Mouse (Mus musculus) natural killer cell, adult 2 months (primary cell): ENCODE data around the gene Kcnk18.

Experiments used
- DNase-seq, 2 experiments: peaks; one replicate each; pipeline ENCODE4 v3.0.0; 2022; ENCODE audit warnings: low spot score in 2 of 2

Gene Kcnk18

DNA sequence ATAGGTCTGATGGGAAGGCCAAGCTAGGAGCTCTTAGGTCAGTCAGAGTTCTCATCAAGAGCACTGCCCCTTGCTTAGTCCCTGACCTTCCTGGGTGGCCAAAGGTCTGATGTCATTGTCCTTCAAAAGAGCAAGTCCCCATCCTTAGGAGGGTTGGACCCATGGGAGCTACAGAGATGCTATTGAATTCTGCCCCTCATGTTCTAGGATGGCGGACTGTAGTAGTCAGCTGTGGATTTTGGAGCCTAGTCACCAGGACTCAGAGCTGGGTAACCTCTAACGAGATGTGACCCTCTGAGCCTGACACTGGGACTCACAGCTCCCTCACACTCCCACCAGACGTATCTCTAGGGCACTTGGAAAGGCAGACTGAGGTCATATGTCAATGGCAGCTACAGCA lies 9.4 kb downstream of the Kcnk18 start:
- no peak for DNase-seq

DNA sequence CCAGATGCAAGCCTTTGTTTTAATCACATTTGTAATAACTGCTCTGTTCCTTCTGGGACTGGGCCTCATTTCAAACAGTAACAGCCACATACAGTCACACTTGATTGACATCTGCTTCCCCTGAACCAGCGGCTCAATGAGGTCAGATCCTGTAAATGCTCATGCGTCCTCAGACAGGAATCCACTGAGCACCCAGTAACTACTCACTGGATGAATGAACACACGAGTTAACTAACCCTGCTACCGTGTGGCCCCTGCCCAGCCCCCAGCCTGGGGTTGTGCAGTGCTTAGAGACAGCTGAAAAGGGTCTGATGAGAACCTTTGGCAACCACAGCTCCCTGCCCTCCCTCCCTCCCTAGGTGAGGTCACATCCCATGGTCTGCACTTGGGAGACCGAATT lies 13.8 kb downstream of the Kcnk18 start:
- no peak for DNase-seq

DNA sequence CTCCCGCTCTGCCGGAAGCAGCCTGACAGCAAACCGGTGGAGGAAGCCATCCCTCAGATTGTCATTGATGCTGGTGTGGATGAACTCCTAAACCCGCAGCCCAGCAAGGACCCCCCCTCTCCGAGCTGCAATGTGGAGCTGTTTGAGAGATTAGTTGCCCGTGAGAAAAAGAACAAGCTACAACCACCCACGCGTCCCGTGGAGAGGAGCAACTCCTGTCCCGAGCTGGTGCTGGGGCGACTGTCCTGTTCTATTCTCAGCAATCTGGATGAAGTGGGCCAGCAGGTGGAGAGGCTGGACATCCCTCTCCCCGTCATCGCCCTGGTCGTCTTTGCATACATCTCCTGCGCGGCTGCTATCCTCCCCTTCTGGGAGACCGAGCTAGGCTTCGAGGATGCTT lies 16.0 kb downstream of the Kcnk18 start:
- no peak for DNase-seq

DNA sequence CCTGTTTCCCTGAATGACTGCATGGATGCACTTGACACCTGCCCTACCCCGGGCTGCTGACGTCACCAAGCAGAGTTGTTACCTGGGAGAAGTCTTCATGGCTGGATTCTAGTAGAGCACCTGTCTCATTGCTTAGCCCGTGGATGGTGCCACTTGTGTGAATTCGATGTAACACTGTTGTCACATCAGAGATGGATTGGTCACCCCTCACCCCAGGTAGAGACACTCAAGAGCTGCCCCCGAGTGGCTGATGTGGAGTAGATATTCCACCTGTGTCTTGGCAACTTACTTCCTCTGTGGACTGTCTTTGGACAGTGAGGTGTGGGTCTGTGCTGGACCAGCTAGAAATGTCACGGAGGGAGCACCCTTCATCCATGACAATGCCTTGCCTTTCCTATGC lies 17.0 kb downstream of the Kcnk18 start:
- no peak for DNase-seq

DNA sequence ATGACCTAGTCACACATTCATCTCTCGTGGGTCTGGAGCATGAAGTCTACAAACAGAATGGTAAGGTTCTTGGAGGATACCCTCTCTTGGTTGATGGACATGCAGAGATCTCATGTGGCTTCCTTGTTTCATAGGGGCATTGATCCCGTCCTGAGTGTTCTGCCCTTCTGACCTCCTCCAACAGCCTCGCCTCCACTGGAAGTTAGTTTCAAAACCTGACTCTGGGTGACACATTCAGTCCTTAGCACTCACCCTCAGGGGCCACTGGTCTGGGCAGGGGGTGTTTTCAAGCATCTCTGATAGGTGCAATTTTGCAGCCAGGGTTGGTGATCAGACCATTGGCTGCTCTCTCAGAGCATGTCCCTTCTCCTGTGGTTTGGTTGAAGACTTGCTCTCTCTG lies 19.6 kb downstream of the Kcnk18 start:
- no peak for DNase-seq

DNA sequence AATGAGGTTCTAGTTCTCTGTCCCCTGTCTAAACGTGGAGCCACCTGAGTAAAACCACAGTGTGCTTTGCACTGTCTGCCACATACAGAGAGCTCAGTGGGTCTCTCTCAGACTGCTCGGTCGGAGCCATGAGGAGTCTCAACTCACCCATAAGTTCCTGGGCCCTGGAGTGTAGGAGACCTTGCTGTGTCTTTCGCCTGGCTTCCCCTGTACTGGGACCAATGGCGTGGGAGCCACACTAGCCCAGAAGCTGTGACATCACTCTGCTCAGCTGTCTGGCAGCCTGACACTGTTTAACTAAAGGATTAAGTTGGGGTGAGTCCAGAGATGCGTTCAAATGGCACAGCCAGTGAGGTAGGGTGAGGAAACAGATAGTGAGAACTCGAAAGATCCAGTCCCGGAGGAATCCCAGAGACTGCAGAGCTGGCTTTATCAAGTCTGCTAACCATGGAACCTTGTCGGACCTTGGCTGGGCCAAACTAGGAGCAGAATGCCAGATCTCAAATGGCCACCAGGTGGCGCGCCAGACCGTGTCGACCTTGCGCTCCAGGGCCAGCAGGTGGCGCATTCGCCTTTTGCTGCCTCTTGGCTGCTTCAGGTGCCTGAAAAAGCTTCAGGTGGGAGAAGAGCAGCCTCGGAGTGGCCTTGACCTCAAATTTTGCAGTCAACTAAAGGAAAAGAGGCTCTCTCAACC lies 20.3 kb downstream of the Kcnk18 start:
- DNase-seq, result peak; percentile 79 to 85

DNA sequence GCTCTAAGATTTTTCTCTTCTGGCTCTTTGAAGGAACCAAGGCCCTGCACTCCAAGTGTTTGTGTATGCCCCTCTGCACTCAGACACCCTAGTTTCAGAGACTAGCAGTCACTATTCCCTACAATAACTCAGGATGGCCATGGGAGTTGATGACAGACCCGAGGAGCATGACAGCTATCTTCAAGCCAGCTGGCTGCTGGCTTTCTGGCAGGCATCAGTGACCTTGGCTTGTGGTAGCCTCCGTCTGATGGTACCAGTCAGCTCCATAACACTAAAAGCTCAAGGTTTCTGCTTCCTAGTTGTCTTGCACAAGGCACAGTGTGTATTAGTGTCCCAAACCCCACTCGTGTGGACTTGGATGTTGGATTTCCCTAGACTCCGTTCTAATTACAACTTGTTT lies 23.0 kb downstream of the Kcnk18 start:
- DNase-seq, result no peak

DNA sequence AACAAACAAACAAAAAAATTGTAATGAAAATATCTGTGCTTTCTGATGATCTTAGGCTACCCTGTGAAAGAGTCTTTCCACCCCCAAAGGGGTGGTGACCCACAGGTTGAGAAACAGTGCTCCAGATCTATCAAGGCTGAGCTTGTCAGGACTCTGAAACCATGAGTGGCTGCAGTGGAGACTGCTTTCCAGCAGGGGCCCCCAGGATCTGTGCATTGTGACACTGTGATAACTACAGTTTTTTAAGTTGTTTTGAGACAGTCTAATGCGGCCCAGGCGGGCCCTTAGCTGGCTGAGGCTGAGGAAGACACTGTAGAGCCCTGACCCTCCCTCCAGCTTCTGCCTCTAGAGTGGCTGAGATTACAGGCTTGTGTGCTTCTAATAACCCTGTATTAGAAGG lies 24.0 kb downstream of the Kcnk18 start:
- DNase-seq, result no peak

DNA sequence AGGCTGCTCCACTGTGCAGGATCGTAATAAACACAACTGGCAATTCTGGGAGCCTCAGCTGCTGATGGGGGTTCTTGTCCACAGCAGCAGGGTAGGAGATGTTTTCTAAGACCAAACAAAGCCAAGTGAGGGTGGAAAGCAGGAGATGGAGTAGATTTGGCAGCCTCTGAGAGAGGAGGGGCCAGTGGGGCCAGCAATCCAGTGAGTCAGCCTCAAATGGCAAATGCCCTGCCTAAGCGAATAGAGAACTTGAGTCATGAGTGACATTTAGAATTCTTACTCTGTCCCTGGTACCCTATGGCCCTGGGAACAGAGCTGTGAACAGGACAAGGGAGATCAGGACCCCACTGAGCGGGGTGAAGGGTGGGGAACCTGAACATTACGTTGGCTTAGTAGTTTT lies 29.1 kb downstream of the Kcnk18 start:
- peak in 1 of 2 experiments; percentile 11 for DNase-seq

DNA sequence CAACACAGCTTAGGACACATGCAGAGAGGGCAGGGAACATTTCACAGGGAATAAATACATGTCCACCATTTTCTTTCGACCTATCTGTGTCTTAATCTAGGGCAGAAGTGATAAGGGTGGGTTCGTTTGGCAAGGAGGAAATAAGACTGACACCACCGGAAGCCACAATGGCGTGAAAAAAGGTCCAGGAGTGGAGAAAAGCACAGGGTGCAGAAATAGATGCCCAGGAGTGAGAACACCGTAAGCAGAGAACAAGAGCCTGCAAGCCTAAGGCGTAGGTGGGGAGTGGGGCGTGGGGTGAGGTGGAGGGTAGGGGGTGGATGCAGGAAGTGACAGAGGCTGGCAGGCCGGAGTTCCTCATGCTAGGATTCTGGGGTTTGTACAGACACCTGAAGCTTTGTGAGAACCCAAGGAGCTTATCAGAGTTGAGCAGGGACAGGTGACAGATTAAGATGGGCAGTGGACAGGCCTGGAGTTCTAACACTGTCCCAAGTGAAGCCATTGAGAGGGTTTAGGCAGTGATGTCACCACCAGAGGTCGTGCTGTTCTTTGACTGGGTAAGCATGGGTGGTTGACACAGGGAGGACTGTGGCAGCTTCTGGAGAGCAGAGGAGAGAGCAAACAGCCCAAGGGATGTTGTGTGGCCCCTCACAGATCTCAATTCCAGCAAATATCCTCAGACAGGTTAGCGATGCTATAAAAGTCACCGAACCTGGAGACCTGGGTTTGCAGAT lies 29.7 kb downstream of the Kcnk18 start:
- DNase-seq, result peak; percentile 19 to 53

DNA sequence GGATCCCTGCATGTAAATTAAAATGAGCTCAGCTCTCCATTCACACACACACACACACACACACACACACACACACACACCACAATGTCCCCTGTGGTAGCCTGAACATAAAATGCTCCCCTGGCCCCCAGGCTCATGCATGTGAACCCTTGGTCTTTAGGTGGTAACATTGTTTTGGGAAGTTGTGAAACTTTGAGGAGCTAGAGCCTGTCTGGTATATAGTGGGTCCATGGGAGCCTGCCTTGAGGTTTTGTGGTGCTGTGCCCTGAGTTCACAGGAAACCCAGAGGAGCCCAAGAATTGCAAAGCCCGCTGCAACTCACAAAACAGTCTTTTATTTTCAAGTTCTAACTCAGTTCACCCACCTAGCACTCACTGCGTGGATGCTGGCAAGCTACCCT lies 33.6 kb downstream of the Kcnk18 start:
- no peak for DNase-seq

DNA sequence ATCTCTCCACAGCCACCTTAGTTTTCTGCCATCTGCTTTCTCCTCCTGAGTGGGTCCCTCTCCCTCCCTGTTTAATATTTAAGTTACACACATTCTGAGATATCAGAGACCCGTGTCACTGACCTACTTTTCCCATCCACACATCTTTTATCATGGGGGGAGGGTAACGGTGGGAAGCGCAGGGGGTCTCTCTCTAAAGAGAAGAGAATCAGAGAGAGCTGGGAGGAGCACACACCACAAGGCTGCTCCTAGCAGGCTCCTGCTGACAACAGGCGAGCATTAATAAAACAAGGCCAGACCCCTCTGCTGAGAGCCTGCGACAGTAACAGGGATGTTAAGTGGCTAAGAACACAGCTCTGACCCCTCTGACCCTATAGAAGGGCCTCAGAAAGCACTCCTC lies 40.6 kb downstream of the Kcnk18 start:
- no peak for DNase-seq

DNA sequence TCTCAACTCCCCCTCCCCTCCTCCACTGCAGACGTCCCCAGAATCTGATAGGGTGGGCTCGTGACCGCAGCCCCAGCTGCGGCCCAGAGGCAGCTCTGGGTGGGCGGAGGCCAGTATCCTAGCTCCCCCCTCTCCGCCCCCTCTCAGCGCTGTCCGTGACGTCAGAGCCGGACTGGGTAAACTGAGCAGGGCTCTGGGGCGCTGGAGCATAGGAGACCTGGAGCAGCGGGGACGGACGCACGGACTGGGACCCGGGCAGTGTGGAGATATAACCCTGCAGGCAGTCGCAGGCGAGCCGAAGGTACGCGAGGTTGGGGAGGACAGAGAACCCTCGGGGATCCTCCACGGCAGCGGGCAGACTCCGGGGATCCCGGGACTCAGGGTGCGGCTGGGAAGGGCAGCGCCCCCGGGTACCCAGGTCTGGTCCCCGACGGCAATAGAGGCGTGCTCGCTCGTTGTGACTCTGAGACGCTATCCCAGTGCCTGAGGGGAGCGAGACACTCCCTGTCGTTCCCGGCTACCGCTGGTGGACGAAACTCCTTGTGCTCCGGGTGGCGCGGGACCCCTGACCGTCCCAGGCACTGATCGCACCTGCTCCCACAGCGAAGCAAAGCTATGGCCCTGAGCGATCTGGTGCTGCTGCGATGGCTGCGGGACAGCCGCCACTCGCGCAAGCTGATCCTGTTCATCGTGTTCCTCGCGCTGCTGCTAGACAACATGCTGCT lies 41.9 kb downstream of the Kcnk18 start, which contains the start of gene Slc18a2:
TSS of gene Slc18a2 (plus strand) at position 179 of the 725 bp plus-strand sequence.
- peak; percentile 3 to 16 for DNase-seq

DNA sequence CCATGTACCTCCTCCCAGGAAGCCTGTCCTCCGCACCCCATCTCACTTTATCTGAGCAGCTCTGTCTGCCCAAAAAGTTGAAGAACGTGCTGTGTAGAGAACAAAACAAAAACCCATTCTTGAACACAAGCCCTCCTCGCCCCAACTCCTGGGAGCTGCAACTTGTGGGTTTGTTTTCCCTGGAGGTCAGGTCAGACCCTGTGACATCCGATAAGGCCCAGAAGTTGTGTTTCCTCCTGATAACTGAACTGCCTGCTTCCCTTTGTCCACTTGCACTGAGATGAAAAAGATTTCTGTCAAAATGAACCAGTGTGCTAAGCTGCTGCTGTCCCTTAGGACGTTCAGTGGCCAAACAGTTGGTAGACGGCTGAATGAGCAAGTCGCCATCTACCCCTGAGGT lies 42.6 kb downstream of the Kcnk18 start:
- no peak for DNase-seq

DNA sequence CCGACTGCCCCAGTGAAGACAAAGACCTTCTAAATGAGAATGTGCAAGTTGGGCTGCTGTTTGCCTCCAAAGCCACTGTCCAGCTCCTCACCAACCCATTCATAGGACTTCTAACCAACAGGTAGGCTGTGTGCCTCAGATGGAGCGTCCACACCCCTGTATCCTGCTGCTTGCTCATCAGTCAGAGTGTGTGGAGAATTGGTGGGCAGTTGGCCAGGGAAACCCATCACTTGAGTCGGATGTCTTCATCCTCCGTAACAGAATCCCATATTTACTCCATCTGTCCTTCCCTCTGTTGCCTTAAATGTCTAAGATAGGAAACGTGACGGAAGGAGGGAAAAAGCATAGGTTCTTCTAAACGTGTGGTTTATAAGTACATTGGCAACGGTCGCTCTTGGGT lies 44.2 kb downstream of the Kcnk18 start:
- DNase-seq, result no peak

DNA sequence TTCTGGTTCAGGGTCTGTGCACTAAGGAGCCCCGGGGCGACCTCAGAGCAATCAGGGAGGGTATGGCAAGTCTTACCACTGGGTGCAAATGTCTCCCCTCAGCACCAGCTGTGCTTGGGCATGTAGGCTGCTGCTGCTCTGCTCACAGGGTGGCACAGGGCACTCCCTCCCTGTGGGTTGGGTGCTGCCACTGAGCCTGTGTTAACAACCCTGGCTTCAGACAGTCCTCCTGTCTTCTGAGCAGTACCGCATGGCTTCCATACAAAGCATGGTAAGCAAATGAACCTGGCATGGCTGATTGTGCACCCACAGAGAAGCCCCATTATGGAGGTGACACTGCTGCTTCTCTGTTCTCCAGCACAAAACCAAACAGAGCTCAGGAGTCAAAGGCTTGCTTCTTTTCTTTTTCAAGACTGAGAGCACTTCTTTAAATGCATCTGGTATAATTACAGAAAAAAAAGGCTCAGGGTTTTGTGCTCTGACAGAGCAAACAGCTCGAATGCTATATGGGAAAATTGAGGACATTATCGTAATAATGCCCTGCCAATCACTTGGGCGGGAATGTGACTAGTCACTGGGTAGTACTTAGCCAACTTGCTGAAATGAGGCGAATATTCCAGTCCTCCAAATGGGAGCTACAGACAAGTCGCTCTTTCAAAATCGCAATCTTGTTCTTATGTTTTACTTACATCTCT lies 46.0 kb downstream of the Kcnk18 start:
- no peak for DNase-seq

DNA sequence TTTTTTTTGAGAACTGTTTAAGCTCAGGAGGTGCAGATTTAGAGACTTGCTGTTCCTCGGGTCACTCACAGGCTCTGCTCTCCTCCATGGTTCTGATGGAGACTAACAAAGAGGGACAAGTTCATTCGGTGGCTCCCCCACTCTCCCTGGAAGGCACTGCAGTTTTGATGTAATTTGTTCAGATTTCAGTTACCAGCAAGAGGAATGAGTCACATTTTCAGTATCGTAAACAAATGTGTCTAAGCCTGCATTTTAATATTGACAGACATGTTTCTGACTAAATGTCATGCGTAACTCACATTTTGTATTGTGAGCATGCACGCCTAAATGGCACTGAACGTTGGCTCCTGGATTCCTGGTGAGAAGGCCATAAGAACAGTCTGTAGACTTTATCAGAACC lies 46.9 kb downstream of the Kcnk18 start:
- DNase-seq, result no peak

DNA sequence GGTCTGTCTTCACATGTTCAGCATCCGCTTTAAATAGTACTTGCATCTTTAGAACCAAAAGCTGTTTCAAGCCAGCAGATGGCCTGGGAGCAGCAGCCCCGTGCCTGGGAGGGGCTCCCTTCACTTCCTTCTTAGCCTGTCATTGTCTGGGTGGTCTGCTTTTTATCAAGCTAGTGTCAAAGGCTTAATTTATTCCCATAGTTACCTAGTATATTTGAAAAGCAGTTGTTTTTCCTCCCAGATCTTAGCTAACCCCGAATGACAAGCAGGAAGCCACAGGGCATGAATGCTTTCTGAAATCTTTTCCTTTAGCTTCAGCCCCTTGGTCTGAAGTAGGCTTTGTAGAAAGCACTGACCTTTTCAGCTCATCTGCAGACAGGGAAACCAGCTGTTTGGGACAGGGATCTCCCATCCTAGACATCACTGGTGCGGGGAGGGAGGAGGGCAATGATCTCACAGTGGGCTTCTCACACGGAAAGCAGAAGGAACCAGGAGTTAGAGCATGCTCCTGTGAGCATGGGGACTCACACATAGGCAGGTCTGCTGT lies 48.5 kb downstream of the Kcnk18 start:
- no peak for DNase-seq

DNA sequence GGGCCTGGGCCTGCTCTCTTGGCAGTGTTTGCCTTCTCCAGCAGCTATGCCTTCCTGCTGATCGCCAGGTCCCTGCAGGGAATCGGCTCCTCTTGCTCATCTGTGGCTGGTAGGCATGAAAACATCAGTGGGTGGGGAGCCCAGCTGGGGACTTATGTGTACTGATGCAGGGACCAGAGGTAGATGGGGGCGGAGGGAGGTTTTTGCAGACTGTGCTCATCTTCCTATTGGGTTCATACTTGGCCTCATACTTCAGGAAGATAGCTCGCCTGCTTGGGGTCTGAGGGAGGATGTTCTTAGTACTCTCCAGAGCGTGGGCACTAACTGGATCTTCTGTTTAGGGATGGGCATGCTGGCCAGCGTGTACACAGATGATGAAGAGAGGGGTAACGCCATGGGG lies 54.2 kb downstream of the Kcnk18 start:
- DNase-seq, result no peak

DNA sequence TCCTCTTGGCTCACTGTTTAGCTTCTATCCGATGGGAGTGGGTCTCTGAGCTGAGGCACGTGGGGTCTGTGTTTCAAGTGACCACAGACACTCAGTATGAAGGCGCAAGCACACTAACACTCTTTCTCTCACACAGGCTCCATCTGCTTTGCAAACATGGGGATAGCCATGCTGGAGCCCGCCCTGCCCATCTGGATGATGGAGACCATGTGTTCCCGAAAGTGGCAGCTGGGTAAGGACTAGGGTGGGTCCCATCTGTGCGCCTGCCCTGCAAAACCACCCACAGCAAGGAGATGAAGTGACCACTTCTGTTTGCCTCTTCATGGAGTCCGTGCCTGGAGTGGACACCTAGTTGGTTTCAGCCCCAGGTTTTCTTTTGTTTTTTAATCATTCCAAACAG lies 57.3 kb downstream of the Kcnk18 start:
- DNase-seq, result no peak

DNA sequence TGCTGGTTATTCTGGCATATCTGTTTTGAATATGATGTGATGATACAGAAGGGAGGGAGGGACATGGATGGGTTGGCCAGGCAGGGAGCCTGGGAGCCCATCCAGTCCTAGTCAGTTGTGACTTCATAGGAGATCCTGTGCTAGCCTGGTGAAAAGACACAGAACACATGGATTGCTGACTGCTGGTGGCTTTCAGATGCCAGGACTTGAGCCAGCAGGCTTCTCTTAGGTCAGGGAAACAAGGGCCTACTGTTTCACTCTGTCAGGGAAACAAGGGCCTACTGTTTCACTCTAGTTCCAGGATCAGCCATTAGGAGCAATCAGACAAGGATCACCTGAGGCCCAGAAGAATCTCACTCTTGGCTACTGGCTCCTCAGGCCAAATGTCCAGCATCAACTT lies 61.8 kb downstream of the Kcnk18 start:
- DNase-seq, result no peak

DNA sequence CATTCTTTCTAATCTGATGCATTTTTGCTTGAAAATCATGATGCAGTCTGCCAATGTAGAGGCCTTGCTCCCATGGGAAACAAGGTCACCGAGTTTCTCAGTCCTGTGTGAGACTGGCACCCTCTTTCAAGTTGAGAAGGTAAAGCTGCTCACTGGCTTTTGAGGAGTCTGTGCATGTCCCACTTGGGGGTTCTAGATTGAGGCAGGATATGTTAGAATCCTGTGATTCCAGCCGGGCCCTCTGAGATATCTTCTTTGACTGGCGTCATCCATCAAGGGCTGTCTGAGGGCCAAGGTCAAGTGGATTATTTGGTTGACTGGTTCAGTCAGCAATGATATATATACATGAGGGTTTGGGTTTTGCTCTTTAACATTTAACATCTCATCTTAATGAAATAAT lies 63.0 kb downstream of the Kcnk18 start:
- DNase-seq, result no peak
